Mouse (Mus musculus) retina, postnatal 1 day (tissue): ENCODE measurements around the gene Cops4.

Source experiments
- DNase-seq: peaks from one replicate; pipeline ENCODE4 v3.0.0-alpha.2; 2012

Cops4 gene

DNA sequence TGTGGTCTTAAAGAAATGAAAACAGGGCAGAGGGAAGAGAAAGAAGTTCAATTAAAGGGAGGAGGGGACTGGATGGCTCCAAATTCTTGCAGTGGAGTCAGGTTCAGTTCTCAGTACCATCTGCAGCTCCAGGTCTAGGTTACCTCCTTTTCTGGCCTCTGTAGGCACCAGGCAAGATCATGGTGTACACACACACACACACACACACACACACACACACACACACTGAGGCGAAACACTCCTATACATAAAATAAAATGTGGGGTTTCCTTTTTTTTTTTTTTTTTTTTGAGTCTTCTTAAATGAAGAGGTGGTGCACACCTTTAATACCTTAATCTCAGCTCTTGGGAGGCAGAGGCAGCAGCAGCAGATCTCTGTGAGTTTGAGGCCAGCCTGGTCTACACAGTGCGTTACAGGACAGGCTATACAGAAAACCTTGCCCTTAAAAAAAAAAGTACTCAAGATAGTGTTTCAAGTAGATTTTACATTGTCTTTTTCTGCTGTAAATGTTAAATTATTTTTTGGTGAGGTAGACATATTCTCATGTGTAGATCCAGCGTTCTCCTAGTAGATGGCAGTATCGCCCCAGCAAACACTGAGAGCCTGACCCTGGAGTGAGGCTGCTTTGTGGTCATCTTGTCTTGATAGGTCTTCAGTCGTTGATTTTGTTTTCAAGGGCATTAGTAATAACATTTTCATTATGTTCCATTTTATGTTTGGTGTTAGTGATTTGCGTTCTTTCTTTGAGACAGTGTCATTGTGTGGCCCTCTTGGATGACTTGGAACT, 28.4 kb downstream of the Cops4 start:
- DNase-seq = no peak

DNA sequence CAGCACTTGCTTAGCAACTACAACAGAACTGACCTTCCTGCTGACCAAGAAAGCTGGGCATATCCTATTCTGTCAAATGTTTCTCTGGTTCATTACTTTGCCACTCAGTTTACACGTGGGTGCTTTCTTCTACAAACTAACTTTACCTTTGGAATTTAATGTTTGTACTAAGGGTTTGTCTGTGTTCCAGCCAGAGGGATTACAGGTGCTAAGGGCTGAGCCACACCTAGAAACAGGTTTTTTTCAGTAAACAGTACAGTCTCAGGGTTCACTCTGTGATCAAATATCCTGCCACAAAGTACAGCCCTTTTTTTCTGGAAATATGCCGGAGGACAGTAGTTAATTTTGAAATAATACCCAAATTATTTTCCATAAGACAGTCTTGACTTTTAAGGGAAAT, 30.1 kb downstream of the Cops4 start:
- no peak for DNase-seq

DNA sequence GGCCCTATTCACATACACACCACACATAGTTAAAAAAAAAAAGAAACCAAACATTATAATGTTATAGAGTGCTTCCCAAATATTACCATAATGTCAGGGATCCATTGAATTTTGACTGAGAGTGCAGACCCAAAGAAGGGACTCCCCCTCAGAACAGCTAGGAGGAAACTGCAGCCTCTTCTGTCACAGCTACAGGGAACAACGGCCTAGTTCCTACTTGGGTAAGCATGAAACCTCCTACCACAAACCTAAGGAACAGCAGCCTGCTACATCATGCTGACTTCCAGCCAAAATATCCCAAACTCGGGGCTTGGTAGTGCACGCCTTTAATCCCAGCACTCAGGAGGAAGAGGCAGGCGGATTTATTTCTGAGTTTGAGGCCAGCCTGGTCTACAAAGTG, 31.2 kb downstream of the Cops4 start:
- no peak for DNase-seq

DNA sequence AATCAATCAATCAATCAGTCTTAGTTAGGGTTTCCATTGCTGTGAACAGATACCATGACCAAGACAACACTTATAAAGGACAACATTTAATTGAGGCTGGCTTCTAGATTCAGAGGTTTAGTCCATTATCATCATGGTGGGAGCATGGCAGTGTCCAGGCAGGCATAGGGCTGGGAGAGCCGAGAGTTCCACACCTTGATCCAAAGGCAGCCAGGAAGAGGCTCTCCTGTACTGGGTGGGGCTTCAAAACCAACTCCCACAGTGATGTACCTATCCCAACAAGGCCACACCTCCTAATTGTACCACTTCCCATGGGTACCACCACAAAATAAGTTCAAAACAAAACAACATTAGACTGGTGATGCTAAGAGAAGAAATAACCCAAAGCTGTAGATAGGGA, 32.0 kb downstream of the Cops4 start:
- DNase-seq = no peak

DNA sequence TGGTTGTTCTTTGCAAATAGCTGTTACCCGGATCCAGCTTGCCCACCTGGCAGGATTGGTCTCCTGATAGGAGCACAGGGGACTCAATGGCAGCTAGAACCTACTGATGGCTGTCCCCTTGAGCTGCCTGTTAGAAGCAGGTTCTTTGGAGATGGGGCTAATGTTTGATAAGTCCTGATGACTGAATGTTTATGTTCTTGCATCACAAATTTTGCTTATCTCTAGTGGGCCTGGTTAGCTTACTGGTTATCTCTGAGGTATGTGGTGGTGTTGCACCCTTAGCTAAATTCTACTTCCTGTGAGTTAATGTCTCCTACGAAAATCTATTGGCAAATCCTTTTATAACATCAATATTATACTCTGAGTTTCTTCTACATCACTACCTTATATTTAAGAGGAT, 33.8 kb downstream of the Cops4 start:
- no peak for DNase-seq

DNA sequence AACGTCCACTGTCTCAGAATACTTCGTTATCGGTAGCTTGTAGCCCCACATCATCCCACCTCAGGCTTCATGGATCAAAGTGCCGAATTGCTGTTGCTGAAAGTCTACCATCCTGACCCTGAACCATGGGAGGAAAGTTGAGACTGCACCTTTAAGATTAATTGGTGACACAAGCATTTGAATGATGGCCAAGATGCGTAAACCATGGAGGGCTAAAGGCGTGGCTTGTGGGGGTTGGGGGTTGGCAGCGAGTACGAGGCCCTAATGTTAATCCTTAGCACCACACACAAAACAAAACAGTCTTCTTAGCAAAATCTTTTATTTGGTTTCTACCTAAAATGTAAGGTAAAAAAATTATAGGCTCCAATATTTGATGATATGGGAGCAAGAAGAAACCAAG, 35.3 kb downstream of the Cops4 start:
- DNase-seq = peak; percentile 24

DNA sequence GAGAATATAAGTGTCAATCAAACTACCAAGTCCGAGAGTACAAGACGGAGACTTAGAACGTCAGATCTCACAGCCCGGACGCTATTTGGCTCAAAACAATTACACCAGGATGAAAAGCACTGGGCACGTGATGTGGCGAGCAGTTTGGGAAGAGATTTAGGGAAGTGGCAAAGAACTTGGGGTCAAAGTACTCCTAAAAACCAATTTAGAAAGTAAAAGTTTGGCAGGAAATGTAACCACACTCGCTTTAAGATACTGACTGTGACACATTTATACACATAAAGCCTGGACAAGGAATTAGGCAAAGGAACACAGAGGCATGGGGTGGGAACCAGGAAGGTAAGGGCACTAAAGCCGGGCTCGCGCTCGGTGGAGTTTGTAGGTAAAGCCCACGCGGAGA, 38.9 kb downstream of the Cops4 start:
- no peak for DNase-seq

DNA sequence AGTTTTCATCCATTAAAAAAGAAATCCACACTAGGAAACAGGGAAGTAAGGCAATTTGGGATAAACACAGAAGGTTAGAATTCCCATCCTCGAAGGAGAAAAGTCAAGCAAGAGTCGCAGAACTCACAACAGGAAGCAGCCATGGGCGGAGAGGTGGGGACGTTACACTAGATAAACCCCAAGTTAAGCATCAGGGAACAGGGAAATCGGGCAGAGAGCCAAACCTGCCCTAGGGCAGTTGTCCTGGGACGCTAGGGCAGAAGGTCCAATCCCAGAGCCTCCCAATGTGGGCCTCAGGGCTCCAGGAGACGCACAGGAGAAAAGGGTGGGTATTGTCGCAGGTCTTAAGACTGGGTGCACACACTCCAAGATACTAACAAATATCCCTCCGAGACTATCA, 39.4 kb downstream of the Cops4 start:
- no peak for DNase-seq

DNA sequence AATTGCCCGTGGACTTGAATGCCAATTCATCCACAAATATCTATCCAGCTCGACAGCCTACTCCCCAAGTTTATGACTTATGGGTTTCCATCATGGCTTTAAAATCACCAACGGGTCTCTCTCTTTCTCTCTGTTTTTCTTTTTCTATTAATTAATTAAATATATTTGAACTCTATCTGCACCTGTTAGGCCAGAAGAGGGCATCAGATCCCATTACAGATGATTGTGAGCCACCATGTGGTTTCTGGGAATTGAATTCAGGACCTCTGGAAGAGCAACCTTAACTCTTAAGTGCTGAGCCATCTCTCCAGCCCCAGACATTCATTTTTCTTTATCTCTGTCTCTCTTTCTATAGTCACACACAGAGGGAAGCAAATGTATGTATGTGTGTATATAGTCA, 40.7 kb downstream of the Cops4 start:
- no peak for DNase-seq

DNA sequence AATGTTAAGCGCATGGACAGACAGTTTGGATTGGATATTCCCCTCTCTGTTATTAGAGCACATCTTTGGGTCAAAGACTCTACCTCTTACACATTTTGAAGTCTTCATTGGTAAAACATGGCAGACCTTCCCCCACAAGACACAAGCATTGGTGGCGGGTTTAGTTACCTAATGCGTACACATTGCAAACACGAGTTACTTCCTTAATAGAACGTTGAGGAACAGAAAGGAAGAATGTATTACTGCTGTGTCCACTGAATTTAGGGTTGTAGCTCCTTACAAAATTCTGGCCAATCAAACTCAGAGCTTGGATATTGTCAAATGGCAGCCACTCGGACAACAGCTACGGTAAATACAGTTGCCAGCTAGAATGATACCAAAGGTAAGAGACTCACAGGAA, 41.2 kb downstream of the Cops4 start:
- no peak for DNase-seq

DNA sequence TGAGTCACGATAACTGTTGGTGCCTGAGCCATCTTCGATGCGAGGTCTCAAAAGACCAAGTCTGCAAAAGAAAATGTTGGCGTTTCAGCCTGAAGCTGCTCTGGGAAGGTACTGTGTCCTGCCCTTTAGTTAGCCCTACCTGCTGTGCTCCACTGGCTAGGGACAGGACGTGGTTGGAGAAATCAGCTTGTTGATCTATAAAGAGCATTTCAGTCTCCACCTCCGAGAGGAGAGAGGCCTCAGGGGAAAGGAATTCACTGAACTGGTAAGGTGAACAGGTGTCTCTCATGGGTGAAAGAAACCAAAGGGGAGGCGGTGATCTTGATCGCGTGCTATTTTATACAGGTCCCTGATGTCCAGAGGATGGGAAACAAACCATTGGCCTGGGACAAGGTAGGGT, 44.6 kb downstream of the Cops4 start:
- no peak for DNase-seq

DNA sequence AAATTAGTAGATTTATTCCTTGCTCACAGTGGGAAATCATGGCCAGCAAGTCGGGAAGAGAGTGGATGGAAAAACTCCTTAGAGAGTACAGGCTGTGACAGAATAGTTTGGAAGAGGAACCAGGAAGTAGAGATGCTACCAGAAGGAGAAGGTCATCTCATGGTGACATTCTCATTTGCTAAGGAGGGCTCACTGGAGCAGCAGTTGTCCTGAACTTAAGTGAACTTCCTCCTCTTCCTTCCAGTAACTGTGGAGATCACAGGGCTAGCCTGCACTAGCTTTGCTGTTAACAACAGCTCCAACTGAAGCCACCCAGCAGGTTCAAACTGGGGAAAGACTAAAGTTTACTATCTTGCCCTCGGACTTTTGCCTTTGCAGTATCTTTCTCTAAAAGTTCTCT, 48.7 kb downstream of the Cops4 start:
- no peak for DNase-seq

DNA sequence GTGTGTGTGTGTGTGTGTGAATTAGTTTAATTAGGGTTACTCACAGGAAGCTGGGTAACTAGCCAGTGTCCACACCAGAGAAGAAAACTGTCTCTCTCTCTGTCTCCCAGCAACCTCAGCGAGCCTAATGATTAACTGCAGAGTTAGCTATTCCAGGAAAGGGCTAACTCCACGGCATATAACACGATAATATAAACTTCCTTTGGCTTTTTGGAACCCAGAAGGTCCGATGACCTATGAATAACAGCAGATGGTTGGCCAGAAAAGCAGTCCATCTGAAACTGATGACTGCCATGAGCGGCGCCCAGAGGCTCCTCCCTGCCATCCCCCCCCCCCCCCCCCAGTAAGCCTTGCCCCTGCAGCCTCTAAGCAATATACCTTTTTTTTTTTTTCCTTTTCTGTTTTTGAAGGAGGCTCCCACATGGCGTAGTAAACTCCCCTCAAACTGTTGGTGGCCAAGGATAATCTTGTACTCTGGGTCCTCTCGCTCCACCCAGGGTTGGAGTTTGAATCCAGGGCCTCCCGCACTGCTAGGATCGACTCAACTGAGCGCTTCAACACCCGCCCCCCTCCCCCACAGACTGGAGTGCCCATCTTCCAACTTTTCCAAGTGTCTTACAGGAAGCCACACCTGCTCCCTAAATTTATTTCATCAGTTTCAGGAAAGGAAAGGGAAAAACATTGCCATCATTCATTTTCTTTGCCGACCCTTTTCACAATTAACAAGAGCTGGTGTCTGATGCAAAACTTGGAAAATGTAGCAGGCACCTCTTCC, 49.3 kb downstream of the Cops4 start:
- DNase-seq = no peak

DNA sequence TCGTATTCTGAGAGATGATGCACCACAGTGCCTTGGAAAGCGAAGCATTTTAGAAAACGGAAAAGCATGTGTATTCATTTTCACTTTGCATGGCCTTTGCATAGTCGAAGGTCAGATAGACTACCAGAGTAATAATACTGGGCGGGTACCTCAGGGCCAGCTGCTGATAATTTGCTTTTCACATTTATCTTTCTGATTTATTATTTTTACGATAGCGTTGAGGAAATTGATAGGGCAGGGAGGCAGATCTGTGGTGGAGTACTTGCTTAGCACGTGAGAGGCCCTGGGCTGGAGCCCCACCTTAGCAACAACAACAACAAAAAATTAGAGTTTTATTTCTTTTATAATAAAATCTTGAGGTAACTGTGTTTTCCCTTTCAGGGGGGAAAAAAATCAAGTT, 50.1 kb downstream of the Cops4 start:
- no peak for DNase-seq

DNA sequence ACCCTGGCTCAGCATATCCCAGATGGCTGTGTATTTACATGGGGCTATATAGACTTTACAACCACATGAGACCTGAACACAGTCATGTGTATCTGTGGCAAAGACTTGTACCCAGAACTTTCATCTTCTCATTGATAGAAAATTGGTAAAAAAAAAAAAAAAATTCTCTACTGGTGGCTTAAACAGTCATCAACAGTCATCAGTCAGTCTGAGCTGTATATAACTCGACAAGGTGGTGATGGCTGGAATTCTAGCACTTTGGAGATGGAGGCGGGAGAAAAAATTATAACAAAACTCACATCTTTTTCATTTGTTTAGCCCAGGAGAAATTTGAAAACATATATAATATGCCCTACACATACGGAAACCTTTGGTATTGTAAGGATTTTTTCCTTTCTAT, 50.7 kb downstream of the Cops4 start:
- no peak for DNase-seq

DNA sequence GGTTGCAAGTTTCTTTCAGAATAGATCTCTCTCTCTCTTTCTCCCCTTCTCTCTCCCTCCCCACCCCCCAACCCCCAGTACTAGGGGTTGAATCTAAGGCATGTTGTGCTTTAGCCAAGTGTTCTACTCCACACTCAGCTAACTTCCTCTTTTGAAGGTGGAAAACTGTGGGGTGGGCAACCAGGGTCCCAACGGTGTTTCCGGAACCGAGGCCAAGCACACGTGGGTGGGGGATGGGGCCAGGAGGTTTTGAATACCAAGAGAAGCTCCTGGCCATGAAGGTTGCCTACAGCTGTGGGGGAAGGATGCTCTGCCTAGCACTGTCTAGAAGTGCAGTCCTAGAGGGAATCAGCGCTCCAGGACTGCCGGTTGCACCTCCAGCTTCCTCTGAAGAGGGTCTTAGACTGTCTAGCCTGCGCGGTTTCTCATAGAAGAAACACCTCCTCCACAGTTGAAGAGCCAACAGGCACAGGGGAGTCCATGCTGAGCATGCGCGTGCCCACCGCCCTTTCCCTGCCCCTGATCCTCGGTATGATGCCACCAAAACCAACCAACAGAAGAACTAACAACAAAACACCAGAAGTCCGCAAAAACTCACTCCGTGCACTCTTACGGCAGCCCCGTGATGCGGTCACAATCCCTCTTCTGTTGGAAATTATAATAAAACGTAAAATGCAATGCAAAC, 51.3 kb downstream of the Cops4 start:
- DNase-seq = no peak

DNA sequence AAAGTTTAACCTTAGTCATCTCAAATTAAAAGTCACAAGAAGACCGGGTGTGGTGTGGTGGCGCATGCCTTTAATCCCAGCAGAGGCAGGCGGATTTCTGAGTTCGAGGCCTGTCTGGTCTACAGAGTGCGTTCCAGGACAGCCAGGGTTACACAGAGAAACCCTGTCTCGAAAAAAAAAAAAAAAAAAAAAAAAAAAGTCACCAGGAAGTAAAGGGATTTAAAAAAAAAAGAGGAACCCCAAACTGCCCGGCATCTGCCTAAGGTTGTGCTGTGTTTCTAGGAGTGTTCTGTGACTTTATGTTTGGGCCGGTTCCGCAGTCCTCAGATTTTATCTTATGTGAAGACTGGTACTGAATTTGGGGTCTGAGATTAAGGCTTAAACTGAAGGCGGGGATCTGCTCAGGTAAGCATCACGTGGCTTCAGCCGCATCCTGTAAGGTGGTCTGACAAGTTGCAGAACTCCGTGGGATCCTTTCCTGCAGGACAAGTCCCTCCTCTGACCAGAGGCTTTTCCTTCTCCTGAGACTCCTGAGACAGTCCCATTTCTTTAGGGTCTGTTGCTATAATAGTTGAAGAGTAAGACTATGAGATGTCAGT, 52.0 kb downstream of the Cops4 start:
- no peak for DNase-seq

DNA sequence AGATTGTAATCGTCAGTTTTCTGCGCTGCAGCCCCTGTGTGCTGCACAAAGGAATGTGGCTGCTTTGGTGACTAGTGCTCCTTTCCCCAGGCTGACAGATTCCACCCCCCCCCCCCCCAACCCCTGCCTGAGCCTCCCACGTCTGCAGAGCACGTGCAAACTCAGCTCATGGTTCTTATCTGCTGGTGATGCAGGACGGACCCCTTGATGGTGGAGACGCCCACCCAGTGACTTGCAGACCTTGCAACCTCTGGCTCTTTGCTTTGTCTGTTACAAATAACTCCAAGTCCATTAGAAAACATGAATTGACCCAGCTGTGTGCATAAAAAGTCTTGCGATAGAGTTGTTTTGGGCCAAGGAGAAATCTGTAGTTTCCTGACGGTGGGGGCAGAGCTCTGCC, 52.6 kb downstream of the Cops4 start:
- DNase-seq = no peak

DNA sequence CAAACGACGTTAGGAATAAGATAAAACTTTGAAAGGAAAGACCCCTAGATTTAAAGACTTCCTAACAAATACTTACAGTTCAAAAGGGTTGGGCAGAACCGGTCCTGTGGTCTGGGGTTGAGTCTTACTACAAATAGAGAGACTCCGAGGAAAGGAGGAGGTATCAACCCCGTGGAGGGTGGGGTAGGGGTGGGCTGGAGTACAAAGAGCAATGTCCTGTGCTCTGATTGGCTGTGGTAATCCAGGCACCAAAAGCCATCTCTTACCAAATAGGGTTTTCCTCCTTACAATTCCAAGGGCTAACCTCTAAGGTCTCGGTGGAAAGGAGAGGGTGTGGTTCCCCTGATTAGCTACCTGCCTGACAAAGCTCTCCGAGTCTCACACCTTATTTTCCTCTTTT, 54.0 kb downstream of the Cops4 start, which contains the start of gene Plac8:
TSS of gene Plac8 (minus strand) at position 177 of the 400 bp plus-strand sequence.
- no peak for DNase-seq

DNA sequence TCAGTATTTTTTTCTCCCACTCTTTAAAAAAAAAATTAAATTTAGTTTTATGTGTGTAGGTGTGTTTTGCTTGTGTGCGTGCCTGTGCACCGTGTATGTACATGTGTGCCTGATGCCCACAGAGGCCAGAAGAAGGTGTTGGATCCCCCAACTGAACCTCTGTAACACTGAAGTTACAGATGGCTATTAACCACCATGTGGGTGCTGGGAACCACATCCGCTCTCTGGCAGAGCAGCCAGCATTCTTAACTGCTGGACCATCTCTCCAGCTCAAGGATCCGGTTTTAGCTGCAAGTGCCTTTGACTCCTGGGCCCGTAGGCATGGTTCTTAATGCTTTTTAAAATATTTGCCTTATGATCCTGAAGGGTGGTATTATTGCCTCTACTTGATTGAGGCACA, 55.1 kb downstream of the Cops4 start:
- no peak for DNase-seq

DNA sequence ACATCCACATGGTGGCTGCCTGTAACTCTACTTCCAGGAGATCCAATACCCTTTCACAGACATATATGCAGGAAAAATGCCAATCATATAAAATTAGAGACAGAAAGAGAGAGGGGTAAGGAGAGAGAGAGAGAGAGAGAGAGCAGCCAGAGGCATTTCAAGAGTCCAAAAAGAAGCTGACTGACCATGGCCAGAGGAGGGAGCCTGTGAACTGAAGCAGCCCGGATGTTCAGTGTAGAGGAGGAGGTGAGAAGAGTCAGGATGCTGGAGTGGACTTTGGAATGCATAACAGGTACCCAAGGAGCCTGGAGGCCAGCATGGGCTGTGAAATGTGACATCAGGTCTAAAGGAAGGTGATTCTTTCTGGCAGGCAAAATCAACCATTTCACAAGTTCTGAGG, 56.7 kb downstream of the Cops4 start:
- DNase-seq = no peak

DNA sequence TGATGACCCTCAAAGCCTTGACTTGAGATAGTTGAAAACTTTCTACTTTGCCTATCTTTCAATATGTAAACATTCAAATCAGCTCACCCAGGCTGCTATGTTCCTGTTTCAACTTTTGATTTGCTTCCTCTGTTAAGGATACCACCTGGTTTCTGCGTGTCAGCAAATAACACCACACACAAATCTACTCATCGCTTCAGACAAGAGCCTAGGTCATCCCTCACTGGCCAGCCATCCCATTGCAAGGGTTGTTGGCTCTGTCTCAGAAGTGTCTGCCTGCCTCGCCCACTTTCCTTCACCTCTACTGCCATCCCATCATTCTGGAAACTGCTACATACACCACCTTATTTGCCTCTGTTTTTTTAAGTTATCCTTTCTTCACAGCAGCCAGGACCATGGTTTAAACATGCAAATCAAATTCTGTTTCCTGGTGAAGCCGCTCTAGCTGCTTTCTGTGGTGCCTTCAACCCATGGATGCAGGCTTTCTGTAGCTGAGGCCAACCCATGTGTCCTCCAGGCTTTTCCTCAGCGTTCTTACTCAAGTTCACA, 60.8 kb downstream of the Cops4 start:
- DNase-seq = no peak
